Mouse (Mus musculus) CH12.LX (cell line): ENCODE results near the gene Ggnbp2.

Experiments used
- CHD2 ChIP-seq: IDR thresholded peaks from 2 replicates; pipeline ENCODE4 v1.6.1; 2011; ENCODE audit warnings: low read length, improper control_type of control experiment
- CTCF ChIP-seq, 2 experiments: IDR thresholded peaks in 1 of 2; conservative IDR thresholded peaks in 1 of 2; 2 replicates each; pipeline ENCODE4 v1.5.1; 2011 to 2012; ENCODE audit warnings: low read depth in 2 of 2, low read length in 2 of 2, improper control_type of control experiment in 1 of 2, inconsistent platforms in 1 of 2, mild to moderate bottlenecking in 1 of 2, moderate library complexity in 1 of 2
- ELF1 ChIP-seq: IDR thresholded peaks from 2 replicates; pipeline ENCODE4 v1.6.1; 2014; ENCODE audit warnings: low read depth, mild to moderate bottlenecking, inconsistent platforms, low read length, improper control_type of control experiment
- JUN ChIP-seq: IDR thresholded peaks from 2 replicates; pipeline ENCODE4 v1.6.1; 2011; ENCODE audit warnings: low read depth, mild to moderate bottlenecking, low read length, improper control_type of control experiment, moderate library complexity; ENCODE audit not compliant: insufficient read depth
- NELFE ChIP-seq: IDR thresholded peaks from 2 replicates; pipeline ENCODE4 v1.6.1; 2011; ENCODE audit warnings: low read depth, low read length, improper control_type of control experiment
- POLR2A ChIP-seq: IDR thresholded peaks from 2 replicates; pipeline ENCODE4 v1.6.1; 2011; ENCODE audit warnings: low read depth, mild to moderate bottlenecking, improper control_type of control experiment, low read length
- RAD21 ChIP-seq: IDR thresholded peaks from 2 replicates; pipeline ENCODE4 v1.6.1; 2011; ENCODE audit warnings: low read depth, mild to moderate bottlenecking, low read length, improper control_type of control experiment, moderate library complexity
- RCOR1 ChIP-seq: conservative IDR thresholded peaks from 2 replicates; pipeline ENCODE4 v1.6.1; 2012; ENCODE audit warnings: low read depth, mild to moderate bottlenecking, inconsistent platforms, low read length, improper control_type of control experiment
- SIN3A ChIP-seq: IDR thresholded peaks from 2 replicates; pipeline ENCODE4 v1.6.1; 2012; ENCODE audit warnings: low read length, improper control_type of control experiment, inconsistent platforms
- USF1 ChIP-seq: IDR thresholded peaks from 2 replicates; pipeline ENCODE4 v1.6.1; 2014; ENCODE audit warnings: low read depth, mild to moderate bottlenecking, inconsistent platforms, low read length, improper control_type of control experiment
- ZC3H11A ChIP-seq: IDR thresholded peaks from 2 replicates; pipeline ENCODE4 v1.6.1; 2012; ENCODE audit warnings: low read depth, mild to moderate bottlenecking, inconsistent platforms, low read length, improper control_type of control experiment

- TF ChIP-seq POLR2A: no peak
- TF ChIP-seq CTCF (conservative IDR thresholded peaks at IDR 0.05 in 1 of 2, IDR thresholded peaks at IDR 0.05 in 1 of 2; ENCODE audit: low read depth in 2 of 2, low read length in 2 of 2): no peak
- no peak for TF ChIP-seq CHD2
- no peak for TF ChIP-seq USF1
- no peak for TF ChIP-seq SIN3A
- TF ChIP-seq JUN: no peak
- no peak for TF ChIP-seq RAD21
- no peak for TF ChIP-seq ZC3H11A
- no peak for TF ChIP-seq RCOR1
- TF ChIP-seq NELFE: no peak
- TF ChIP-seq ELF1: no peak
Measured at GRCm38 (mm10) chr11:84886767-84887511, 16.3 kb upstream of the Ggnbp2 start.
